Mouse (Mus musculus) embryonic facial prominence, embryonic 14.5 days (tissue): Measurements from ENCODE around the gene Gal. TPM values are rescaled to one million over a fixed set of nuclear protein-coding genes. Genes with fewer than 3 reads are reported as not detected.

Experiments
- ATAC-seq: fragments of 200-750 bp; cut with Nextera tagmentation; 2 replicates; pipeline ENCODE4 v1.8.0; 2017; ENCODE audit warnings: low read depth, moderate number of reproducible peaks, moderate TSS enrichment
- DNase-seq: peaks from one replicate; pipeline ENCODE4 v3.0.0-alpha.2; 2015; ENCODE audit warnings: low spot score
- H3K27ac ChIP-seq: fragments of 300-500 bp; sonication (generic); replicated peaks from 2 replicates; pipeline ENCODE4 v1.5.1; 2014; ENCODE audit warnings: low read depth, mild to moderate bottlenecking, low read length, moderate library complexity
- H3K27me3 ChIP-seq: fragments of 300-500 bp; sonication (generic); replicated peaks from 2 replicates; pipeline ENCODE4 v1.6.1; 2014; ENCODE audit warnings: low read length; ENCODE audit not compliant: control insufficient read depth, insufficient read depth
- H3K36me3 ChIP-seq: fragments of 300-500 bp; sonication (generic); 2 replicates; pipeline ENCODE4 v1.6.1; 2014; ENCODE audit warnings: low read length, mixed read lengths; ENCODE audit not compliant: control insufficient read depth, insufficient read depth
- H3K4me1 ChIP-seq: fragments of 300-500 bp; sonication (generic); 2 replicates; pipeline ENCODE4 v1.6.1; 2014; ENCODE audit warnings: antibody characterized with exemption, low read length; ENCODE audit not compliant: control insufficient read depth, insufficient read depth
- H3K4me2 ChIP-seq: fragments of 300-500 bp; sonication (generic); 2 replicates; pipeline ENCODE4 v1.6.1; 2014; ENCODE audit warnings: low read depth, mild to moderate bottlenecking, low read length, moderate library complexity, mixed read lengths
- H3K4me3 ChIP-seq: fragments of 300-500 bp; sonication (generic); 2 replicates; pipeline ENCODE4 v1.5.1; 2014; ENCODE audit warnings: low read depth, mild to moderate bottlenecking, low read length
- H3K9ac ChIP-seq: fragments of 300-500 bp; sonication (generic); 2 replicates; pipeline ENCODE4 v1.6.1; 2014; ENCODE audit warnings: low read depth, mild to moderate bottlenecking, low read length, moderate library complexity, mixed read lengths
- H3K9me3 ChIP-seq: fragments of 300-500 bp; sonication (generic); 2 replicates; pipeline ENCODE4 v1.6.1; 2016; ENCODE audit warnings: low read length; ENCODE audit not compliant: control insufficient read depth
- WGBS: fragments of 180-500 bp; shearing (Covaris S2); extraction: QIAGEN DNeasy Blood & Tissue Kit; methylation state at CpG from one replicate; pipeline ENCODE4 v1.1.7; 2014; 5-methylcytosine and 5-hydroxymethylcytosine counted together
- polyA plus RNA-seq: library from polyadenylated mRNA; unstranded; fragments of >200 nt; fragmentation: Nextera tagmentation; extraction: Ambion mirVana; gene quantifications from 2 replicates; pipeline ENCODE4 v1.2.1, GENCODE M21; 2014

Gal gene
- polyA plus RNA-seq, 1 experiment from 2014 or later: 9.9 TPM

DNA sequence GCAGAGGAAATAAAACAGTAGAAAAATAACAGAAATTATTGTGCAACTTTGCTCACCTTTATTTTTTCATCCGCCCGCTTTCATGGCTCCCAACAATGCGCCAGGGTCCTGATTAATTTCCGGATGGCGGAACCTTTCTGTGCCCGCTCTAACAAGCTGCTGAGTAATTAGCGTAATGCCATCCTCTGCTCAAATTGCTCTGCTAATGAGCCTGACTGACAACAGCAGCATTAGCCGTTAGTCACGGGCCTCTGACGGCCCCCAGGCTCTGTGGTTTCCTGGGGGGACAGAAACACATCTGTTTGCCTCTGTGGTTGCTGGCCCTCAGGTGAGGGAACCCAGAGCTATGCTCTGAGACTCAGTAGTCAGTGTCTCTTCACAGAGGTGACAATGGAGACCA lies 26.7 kb upstream of the Gal start:
- H3K27ac ChIP-seq: no peak overlapping the region
- no peak overlapping the region for H3K4me3 ChIP-seq
- peak overlapping the region; percentile 20; the same call in 1 of the 2 replicates for H3K4me2 ChIP-seq
- no peak overlapping the region for H3K9ac ChIP-seq
- DNase-seq (peak; percentile 56), ATAC-seq (peak; percentile 34)
- no peaks in the 10 kb centered on the region for H3K4me1 ChIP-seq
- no peaks in the 10 kb centered on the region for H3K9me3 ChIP-seq
- no peaks in the 10 kb centered on the region for H3K27me3 ChIP-seq
- 35% methylated on average over 10 of the region's 10 CpGs for WGBS
- H3K36me3 ChIP-seq: no peaks in the 10 kb centered on the region

- H3K27me3 ChIP-seq: no peaks in the 10 kb centered on the region
- no peak overlapping the region for H3K9ac ChIP-seq
- H3K4me2 ChIP-seq: peak overlapping the region; percentile 20; the same call in 1 of the 2 replicates
- H3K4me3 ChIP-seq: no peak overlapping the region
- no peaks in the 10 kb centered on the region for H3K36me3 ChIP-seq
- WGBS: 36% methylated on average over 5 of the region's 5 CpGs
- no peak overlapping the region for H3K27ac ChIP-seq
- no peaks in the 10 kb centered on the region for H3K9me3 ChIP-seq
- 0 out of 2 replicates have a peak, but pooled peaks have one; percentile 56 for ATAC-seq
- peak; percentile 32 for DNase-seq
- no peaks in the 10 kb centered on the region for H3K4me1 ChIP-seq
Observed at GRCm38 (mm10) chr19:3440667-3441066, 26.3 kb upstream of the Gal start.

GRCm38 (mm10) chr19:3437980-3438379 lies 23.6 kb upstream of the Gal start:
- Histone ChIP-seq H3K36me3 (no peaks in the 10 kb centered on the region), H3K4me3 (no peak overlapping the region), H3K27ac (no peak overlapping the region), H3K9me3 (no peaks in the 10 kb centered on the region), H3K4me2 (no peak overlapping the region), H3K27me3 (no peaks in the 10 kb centered on the region), H3K9ac (0 out of 2 replicates have a peak overlapping the region, but pooled peaks have one; percentile 6), H3K4me1 (no peaks in the 10 kb centered on the region)
- no peak for ATAC-seq
- DNase-seq: no peak
- WGBS: 67% methylated on average over 5 of the region's 5 CpGs

DNA sequence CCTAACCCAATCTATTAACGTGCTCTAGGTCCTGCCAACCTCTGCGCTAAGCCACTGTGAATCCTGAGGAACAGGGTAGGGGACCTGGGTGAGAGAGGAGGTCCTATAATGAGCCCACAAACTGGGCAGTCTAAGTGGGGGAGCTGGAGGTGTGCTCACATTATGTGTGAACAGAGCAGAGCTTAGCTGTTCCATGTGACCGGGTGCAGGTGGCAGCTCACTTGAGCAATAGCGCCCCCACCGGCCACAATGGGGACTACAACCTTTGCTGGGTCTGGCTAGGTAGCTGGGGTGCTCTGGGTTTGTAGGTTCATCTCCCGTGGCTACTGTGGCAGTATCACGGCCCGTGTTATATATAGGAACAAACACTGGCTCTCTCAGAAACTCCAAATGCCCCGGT lies 22.5 kb upstream of the Gal start:
- WGBS: 55% methylated on average over 8 of the region's 9 CpGs
- DNase-seq: no peak

DNA sequence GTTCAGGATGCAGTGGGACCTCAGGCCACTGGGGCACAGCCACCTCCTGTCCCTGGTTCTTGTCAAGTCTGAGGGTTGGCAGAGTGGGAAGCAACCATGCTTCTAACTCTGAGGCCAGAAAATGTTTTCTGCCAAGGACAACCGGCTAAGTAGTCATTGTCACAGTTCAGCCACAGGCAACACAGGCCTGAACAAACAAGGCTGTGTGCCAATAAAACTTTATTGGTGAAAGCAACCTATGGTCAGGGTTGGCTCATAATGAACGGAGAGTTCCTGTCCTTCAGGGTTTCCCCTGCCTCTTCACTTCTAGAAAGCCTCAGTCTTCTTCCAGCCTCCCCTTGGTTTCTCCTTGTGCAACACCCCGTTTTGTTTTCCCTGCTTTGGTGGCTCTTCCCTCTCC lies 21.5 kb upstream of the Gal start:
- ATAC-seq (no peak), DNase-seq (no peak)
- H3K4me1 ChIP-seq: no peaks in the 10 kb centered on the region
- H3K4me2 ChIP-seq: no peak overlapping the region
- H3K4me3 ChIP-seq: no peak overlapping the region
- H3K36me3 ChIP-seq: no peaks in the 10 kb centered on the region
- H3K27me3 ChIP-seq: no peaks in the 10 kb centered on the region
- H3K27ac ChIP-seq: no peak overlapping the region
- 70% methylated on average over 3 of the region's 3 CpGs for WGBS
- no peaks in the 10 kb centered on the region for H3K9me3 ChIP-seq
- no peak overlapping the region for H3K9ac ChIP-seq

More for the DNA sequence above, 22.5 kb upstream of the Gal start:
- Histone ChIP-seq H3K4me3 (no peak overlapping the region), H3K27me3 (no peaks in the 10 kb centered on the region), H3K36me3 (no peaks in the 10 kb centered on the region), H3K4me1 (no peaks in the 10 kb centered on the region), H3K9ac (no peak overlapping the region), H3K27ac (no peak overlapping the region), H3K4me2 (no peak overlapping the region), H3K9me3 (no peaks in the 10 kb centered on the region)
- no peak for ATAC-seq

GRCm38 (mm10) chr19:3434641-3435040 lies 20.3 kb upstream of the Gal start:
- DNase-seq: no peak
- H3K4me2 ChIP-seq: no peak overlapping the region
- WGBS: 40% methylated on average over 4 of the region's 4 CpGs
- no peak overlapping the region for H3K9ac ChIP-seq
- ATAC-seq: no peak
- no peaks in the 10 kb centered on the region for H3K9me3 ChIP-seq
- no peaks in the 10 kb centered on the region for H3K27me3 ChIP-seq
- no peak overlapping the region for H3K4me3 ChIP-seq
- H3K36me3 ChIP-seq: no peaks in the 10 kb centered on the region
- H3K27ac ChIP-seq: no peak overlapping the region
- H3K4me1 ChIP-seq: no peaks in the 10 kb centered on the region

- Histone ChIP-seq H3K4me1 (no peaks in the 10 kb centered on the region), H3K9ac (no peak overlapping the region), H3K4me2 (no peak overlapping the region), H3K4me3 (no peak overlapping the region), H3K36me3 (no peaks in the 10 kb centered on the region), H3K27me3 (no peaks in the 10 kb centered on the region), H3K27ac (no peak overlapping the region), H3K9me3 (no peaks in the 10 kb centered on the region)
- ATAC-seq (peak; percentile 50; the same call in 1 of the 2 replicates), DNase-seq (peak; percentile 54)
- WGBS: 31% methylated on average over 4 of the region's 4 CpGs
Observed at GRCm38 (mm10) chr19:3434124-3434523, 19.8 kb upstream of the Gal start.

DNA sequence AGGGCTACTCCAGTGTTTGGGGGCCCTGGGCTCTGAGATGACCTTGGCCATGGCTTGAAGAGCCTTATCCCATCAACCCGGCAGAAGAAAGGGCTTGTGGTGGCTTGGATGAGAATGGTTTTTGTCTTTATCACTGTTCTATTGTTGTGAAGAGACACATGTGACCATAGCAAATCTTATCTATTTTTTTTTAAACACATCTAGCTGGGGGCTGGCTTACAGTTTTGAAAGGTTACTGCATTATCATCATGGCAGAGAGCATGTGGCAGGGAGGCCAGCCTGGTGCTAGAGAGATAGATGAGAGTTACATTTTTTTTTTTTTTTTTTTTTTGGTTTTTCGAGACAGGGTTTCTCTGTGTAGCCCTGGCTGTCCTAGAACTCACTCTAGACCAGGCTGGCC lies 17.6 kb upstream of the Gal start:
- ATAC-seq (no peak), DNase-seq (no peak)
- no peaks in the 10 kb centered on the region for H3K36me3 ChIP-seq
- no peak overlapping the region for H3K9ac ChIP-seq
- H3K9me3 ChIP-seq: no peaks in the 10 kb centered on the region
- no peaks in the 10 kb centered on the region for H3K27me3 ChIP-seq
- no peak overlapping the region for H3K27ac ChIP-seq
- H3K4me2 ChIP-seq: no peak overlapping the region
- H3K4me3 ChIP-seq: no peak overlapping the region
- 74% methylated on average over 1 of the region's 2 CpGs for WGBS
- H3K4me1 ChIP-seq: no peaks in the 10 kb centered on the region

GRCm38 (mm10) chr19:3431066-3431465 lies 16.7 kb upstream of the Gal start:
- WGBS: 69% methylated on average over 7 of the region's 7 CpGs
- Histone ChIP-seq H3K27me3 (no peaks in the 10 kb centered on the region), H3K4me1 (no peaks in the 10 kb centered on the region), H3K9ac (no peak overlapping the region), H3K36me3 (no peaks in the 10 kb centered on the region), H3K9me3 (no peaks in the 10 kb centered on the region), H3K27ac (no peak overlapping the region), H3K4me3 (no peak overlapping the region), H3K4me2 (no peak overlapping the region)
- DNase-seq: no peak
- no peak for ATAC-seq
